Mouse (Mus musculus) ES-Bruce4 (cell line): ENCODE results near the gene Prrg4. TPM values are rescaled to one million over a fixed set of nuclear protein-coding genes. Genes with fewer than 3 reads are reported as not detected.
"Not testable (repeated sequence)": the region's sequence is repeated elsewhere in the genome, so short reads cannot be mapped to it uniquely, and the experiment has no call there.

ENCODE experiments used
- H3K27ac ChIP-seq: 2 replicates; pipeline ENCODE4 v1.5.1; 2012; ENCODE audit warnings: low read length, inconsistent platforms; ENCODE audit not compliant: insufficient read depth
- H3K27me3 ChIP-seq: 2 replicates; pipeline ENCODE4 v1.6.1; 2012; ENCODE audit warnings: mild to moderate bottlenecking, low read length, inconsistent platforms; ENCODE audit not compliant: control insufficient read depth, poor library complexity, insufficient read depth, severe bottlenecking
- H3K36me3 ChIP-seq: 2 replicates; pipeline ENCODE4 v1.6.1; 2012; ENCODE audit warnings: inconsistent platforms, mild to moderate bottlenecking, low read length, moderate library complexity; ENCODE audit not compliant: control insufficient read depth, poor library complexity, insufficient read depth, severe bottlenecking
- H3K4me1 ChIP-seq: one replicate; pipeline ENCODE4 v1.8.1; 2011; ENCODE audit warnings: low read length; ENCODE audit not compliant: control insufficient read depth, insufficient read depth
- H3K4me3 ChIP-seq: 2 replicates; pipeline ENCODE4 v1.5.1; 2011; ENCODE audit warnings: low read depth, mild to moderate bottlenecking, low read length
- H3K9ac ChIP-seq: 2 replicates; pipeline ENCODE4 v1.6.1; 2012; ENCODE audit warnings: low read depth, mild to moderate bottlenecking, inconsistent platforms; ENCODE audit not compliant: poor library complexity, severe bottlenecking
- H3K9me3 ChIP-seq: replicated peaks from 2 replicates; pipeline ENCODE4 v1.6.1; 2012; ENCODE audit warnings: mild to moderate bottlenecking, low read length, inconsistent platforms; ENCODE audit not compliant: control insufficient read depth, poor library complexity, insufficient read depth, severe bottlenecking
- CTCF ChIP-seq: IDR thresholded peaks from one replicate; pipeline ENCODE4 v1.8.1; 2011; ENCODE audit warnings: low read depth, low read length
- EP300 ChIP-seq: IDR thresholded peaks from 2 replicates; pipeline ENCODE4 v1.6.1; 2011; ENCODE audit warnings: low read depth, low read length; ENCODE audit not compliant: insufficient read depth
- POLR2A ChIP-seq: IDR thresholded peaks from one replicate; pipeline ENCODE4 v1.8.1; 2011; ENCODE audit warnings: low read length; ENCODE audit not compliant: insufficient read depth
- polyA plus RNA-seq: library from polyadenylated mRNA; stranded (reverse); fragments of >200 nt; gene quantifications from 2 replicates; pipeline ENCODE4 v1.2.4, GENCODE M21; 2011; ENCODE audit warnings: low read depth; ENCODE audit not compliant: missing spikeins, insufficient read depth, insufficient read length

Prrg4 gene
- polyA plus RNA-seq, 1 experiment: 64.3 TPM

GRCm38 (mm10) chr2:104867282-104867855, 17.7 kb upstream of the Prrg4 start, which contains the start of gene Ccdc73:
Gene Ccdc73, plus strand, starts transcription at chr2:104867805.
- TF ChIP-seq POLR2A (no peak), CTCF (no peak), EP300 (no peak)
- Histone ChIP-seq H3K27ac (no peak within 1 kb of the TSS), H3K27me3 (no peaks in the 10 kb centered on the region), H3K9ac (no peak within 1 kb of the TSS), H3K4me3 (no peak within 1 kb of the TSS), H3K4me1 (no peaks in the 10 kb centered on the region), H3K36me3 (no peaks in the 10 kb centered on the region), H3K9me3 (no peaks in the 10 kb centered on the region)

GRCm38 (mm10) chr2:104864176-104864860, 14.6 kb upstream of the Prrg4 start:
- H3K4me3 ChIP-seq: no peak overlapping the region
- H3K9ac ChIP-seq: no peak overlapping the region
- H3K4me1 ChIP-seq: no peaks in the 10 kb centered on the region
- H3K9me3 ChIP-seq: no peaks in the 10 kb centered on the region
- H3K27ac ChIP-seq: no peak overlapping the region
- TF ChIP-seq POLR2A (no peak), EP300 (no peak), CTCF (no peak)
- H3K36me3 ChIP-seq: no peaks in the 10 kb centered on the region
- H3K27me3 ChIP-seq: no peaks in the 10 kb centered on the region

GRCm38 (mm10) chr2:104860426-104860825, 10.8 kb upstream of the Prrg4 start:
- H3K9me3 ChIP-seq: no peaks in the 10 kb centered on the region
- no peak overlapping the region for H3K27ac ChIP-seq
- H3K27me3 ChIP-seq: no peaks in the 10 kb centered on the region
- no peak overlapping the region for H3K4me3 ChIP-seq
- TF ChIP-seq EP300: no peak
- no peak for TF ChIP-seq CTCF
- no peak for TF ChIP-seq POLR2A
- H3K36me3 ChIP-seq: no peaks in the 10 kb centered on the region
- H3K9ac ChIP-seq: no peak overlapping the region
- no peaks in the 10 kb centered on the region for H3K4me1 ChIP-seq

GRCm38 (mm10) chr2:104859060-104859459, 9.4 kb upstream of the Prrg4 start:
- Histone ChIP-seq H3K9ac (no peak overlapping the region), H3K4me3 (no peak overlapping the region), H3K27ac (no peak overlapping the region), H3K9me3 (no peaks in the 10 kb centered on the region), H3K36me3 (no peaks in the 10 kb centered on the region), H3K27me3 (no peaks in the 10 kb centered on the region), H3K4me1 (peaks cover 3% of the 10 kb centered on the region)
- TF ChIP-seq POLR2A: no peak
- no peak for TF ChIP-seq CTCF
- peak; percentile 56; the same call in 1 of the 2 replicates for TF ChIP-seq EP300

GRCm38 (mm10) chr2:104858083-104858482, 8.4 kb upstream of the Prrg4 start:
- not testable (repeated sequence) for H3K36me3 ChIP-seq, H3K4me3 ChIP-seq, H3K9me3 ChIP-seq, H3K27me3 ChIP-seq, H3K4me1 ChIP-seq
- H3K9ac ChIP-seq: 0 out of 2 replicates have a peak overlapping the region, but pooled peaks have one; percentile 47
- peak overlapping the region; percentile 53 for H3K27ac ChIP-seq

- no peak overlapping the region for H3K4me3 ChIP-seq
- H3K9ac ChIP-seq: no peak overlapping the region
- no peak for TF ChIP-seq CTCF
- TF ChIP-seq POLR2A: no peak
- TF ChIP-seq EP300: no peak
- H3K9me3 ChIP-seq: no peaks in the 10 kb centered on the region
- no peaks in the 10 kb centered on the region for H3K27me3 ChIP-seq
- H3K4me1 ChIP-seq: peaks cover 3% of the 10 kb centered on the region
- peak overlapping the region; percentile 79 for H3K27ac ChIP-seq
- H3K36me3 ChIP-seq: no peaks in the 10 kb centered on the region
Observed at GRCm38 (mm10) chr2:104856218-104856617, 6.5 kb upstream of the Prrg4 start.
